Mouse (Mus musculus): Measurements from ENCODE around the gene Tfdp1. TPM values are rescaled to one million over a fixed set of nuclear protein-coding genes. Genes with fewer than 3 reads are reported as not detected.

Gene Tfdp1
- polyA plus RNA-seq, 1 experiment from 2014 or later: 81.5 TPM

- peaks cover 51% of the 10 kb centered on the region for H3K4me1 ChIP-seq
- H3K9ac ChIP-seq: 0 out of 2 replicates have a peak overlapping the region, but pooled peaks have one; percentile 24
- H3K27ac ChIP-seq (replicated peaks): no peak overlapping the region
- peaks cover 99% of the 10 kb centered on the region for H3K36me3 ChIP-seq
- no peak for ATAC-seq (ENCODE audit: extremely low read depth, insufficient number of reproducible peaks, low FRiP score, low TSS enrichment)
- no peak overlapping the region for H3K4me2 ChIP-seq
- H3K9me3 ChIP-seq: no peaks in the 10 kb centered on the region
- WGBS: 67% methylated on average over 9 of the region's 9 CpGs
- no peak overlapping the region for H3K4me3 ChIP-seq
- H3K27me3 ChIP-seq (replicated peaks): no peaks in the 10 kb centered on the region
Observed at GRCm38 (mm10) chr8:13353155-13353833, 14.7 kb downstream of the Tfdp1 start.

- Histone ChIP-seq H3K9me3 (no peaks in the 10 kb centered on the region), H3K27me3 (replicated peaks) (no peaks in the 10 kb centered on the region), H3K27ac (replicated peaks) (no peak overlapping the region), H3K4me1 (peaks cover 51% of the 10 kb centered on the region), H3K9ac (no peak overlapping the region), H3K4me3 (no peak overlapping the region), H3K36me3 (peaks cover 99% of the 10 kb centered on the region), H3K4me2 (no peak overlapping the region)
- ATAC-seq (ENCODE audit: extremely low read depth, insufficient number of reproducible peaks, low FRiP score, low TSS enrichment): no peak
- 81% methylated on average over 4 of the region's 4 CpGs for WGBS
Observed at GRCm38 (mm10) chr8:13353883-13354282, 15.3 kb downstream of the Tfdp1 start.

- Histone ChIP-seq H3K4me1 (peaks cover 31% of the 10 kb centered on the region), H3K27ac (replicated peaks) (no peak overlapping the region), H3K27me3 (replicated peaks) (no peaks in the 10 kb centered on the region), H3K9ac (no peak overlapping the region), H3K9me3 (no peaks in the 10 kb centered on the region), H3K36me3 (peaks cover 99% of the 10 kb centered on the region), H3K4me2 (no peak overlapping the region), H3K4me3 (no peak overlapping the region)
- whole genome bisulfite sequencing: 83% methylated on average over 6 of the region's 6 CpGs
- no peak for ATAC-seq (ENCODE audit: extremely low read depth, insufficient number of reproducible peaks, low FRiP score, low TSS enrichment)
Observed at GRCm38 (mm10) chr8:13356221-13356620, 17.7 kb downstream of the Tfdp1 start.

DNA sequence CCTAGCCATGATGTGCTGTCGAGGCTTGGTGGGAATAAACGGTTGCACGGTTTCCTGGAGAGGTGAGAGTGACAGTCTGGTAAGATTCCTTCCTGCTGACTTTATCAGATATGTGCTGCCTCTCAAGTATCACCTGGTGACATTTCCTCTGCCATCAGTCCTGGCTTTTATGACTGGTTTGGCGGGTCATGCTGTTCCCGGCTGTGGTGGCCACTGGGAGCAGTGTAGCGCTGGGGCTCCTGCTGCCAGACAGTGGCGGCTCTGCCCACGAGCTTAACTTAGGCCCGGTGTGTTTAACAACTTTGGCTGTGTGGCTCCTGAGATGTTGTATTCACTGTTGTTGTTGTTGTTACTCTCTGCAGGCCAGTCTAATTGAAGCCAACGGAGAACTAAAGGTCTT lies 18.1 kb downstream of the Tfdp1 start:
- no peak for ATAC-seq (ENCODE audit: extremely low read depth, insufficient number of reproducible peaks, low FRiP score, low TSS enrichment)
- WGBS: 73% methylated on average over 10 of the region's 10 CpGs

DNA sequence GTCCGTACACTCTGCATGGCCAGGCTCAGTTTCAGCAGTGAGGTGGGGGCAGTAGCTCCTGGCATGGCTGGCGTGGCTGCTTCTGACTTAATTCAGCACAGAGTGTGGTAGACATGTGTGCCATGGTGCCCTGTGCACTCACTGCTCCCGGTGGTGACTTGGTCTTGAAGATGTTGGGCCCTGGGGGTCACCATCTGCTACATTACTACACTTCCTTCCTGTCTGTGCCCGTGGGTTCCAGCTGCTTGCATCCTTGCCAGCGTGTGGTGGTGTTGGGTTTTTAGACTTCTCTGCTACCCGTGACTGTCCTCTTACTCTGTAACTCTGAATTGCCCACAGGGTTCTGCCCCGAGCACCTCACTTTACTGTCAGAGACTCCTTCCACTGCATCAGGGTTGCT lies 21.7 kb downstream of the Tfdp1 start:
- H3K9ac ChIP-seq: no peak overlapping the region
- no peak overlapping the region for H3K4me3 ChIP-seq
- WGBS: 91% methylated on average over 7 of the region's 7 CpGs
- ATAC-seq (ENCODE audit: extremely low read depth, insufficient number of reproducible peaks, low FRiP score, low TSS enrichment): no peak
- H3K36me3 ChIP-seq: peaks cover 100% of the 10 kb centered on the region
- H3K9me3 ChIP-seq: no peaks in the 10 kb centered on the region
- no peak overlapping the region for H3K27ac ChIP-seq (replicated peaks)
- H3K27me3 ChIP-seq (replicated peaks): no peaks in the 10 kb centered on the region
- H3K4me1 ChIP-seq: peaks cover under 1% of the 10 kb centered on the region; the same call in 1 of the 2 replicates
- H3K4me2 ChIP-seq: no peak overlapping the region

More for the DNA sequence above, 18.1 kb downstream of the Tfdp1 start:
- Histone ChIP-seq H3K4me3 (no peak overlapping the region), H3K9ac (no peak overlapping the region), H3K4me1 (peaks cover 27% of the 10 kb centered on the region), H3K4me2 (no peak overlapping the region), H3K36me3 (peaks cover 99% of the 10 kb centered on the region), H3K9me3 (no peaks in the 10 kb centered on the region), H3K27ac (replicated peaks) (no peak overlapping the region), H3K27me3 (replicated peaks) (no peaks in the 10 kb centered on the region)

GRCm38 (mm10) chr8:13361865-13362264 lies 23.3 kb downstream of the Tfdp1 start:
- H3K9me3 ChIP-seq: no peaks in the 10 kb centered on the region
- WGBS: 95% methylated on average over 6 of the region's 6 CpGs
- no peaks in the 10 kb centered on the region for H3K4me1 ChIP-seq
- ATAC-seq (ENCODE audit: extremely low read depth, insufficient number of reproducible peaks, low FRiP score, low TSS enrichment): no peak
- no peak overlapping the region for H3K9ac ChIP-seq
- H3K4me3 ChIP-seq: no peak overlapping the region
- no peak overlapping the region for H3K4me2 ChIP-seq
- no peak overlapping the region for H3K27ac ChIP-seq (replicated peaks)
- H3K27me3 ChIP-seq (replicated peaks): no peaks in the 10 kb centered on the region
- peaks cover 100% of the 10 kb centered on the region for H3K36me3 ChIP-seq

DNA sequence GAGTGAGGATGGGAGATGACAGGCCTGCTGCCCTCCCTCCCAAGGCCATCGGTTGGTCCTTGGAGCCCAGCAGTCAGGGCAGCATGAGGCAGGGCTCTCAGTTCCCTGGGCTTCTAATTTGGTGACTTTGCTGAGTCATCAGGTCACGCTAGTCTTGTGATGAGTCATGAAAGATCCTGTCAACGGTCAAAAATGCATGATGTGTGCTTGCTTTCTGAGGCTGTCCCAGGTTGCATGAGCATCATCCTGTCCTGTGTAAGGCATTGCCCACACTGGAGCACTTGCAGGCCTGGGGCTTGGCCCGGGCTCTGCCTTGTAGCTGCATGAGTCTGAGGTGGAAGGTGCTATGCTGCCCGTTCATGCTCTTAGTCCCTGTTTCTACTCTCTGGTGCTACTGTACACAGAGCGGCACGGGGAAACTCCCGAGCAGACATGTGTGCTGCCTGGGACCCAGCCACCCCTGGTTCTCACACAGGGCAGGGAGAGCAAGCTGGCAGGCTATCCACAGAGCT lies 34.7 kb downstream of the Tfdp1 start:
- Histone ChIP-seq H3K27me3 (replicated peaks) (no peaks in the 10 kb centered on the region), H3K9ac (no peak overlapping the region), H3K4me2 (no peak overlapping the region), H3K36me3 (peaks cover 94% of the 10 kb centered on the region), H3K4me1 (no peaks in the 10 kb centered on the region), H3K27ac (replicated peaks) (no peak overlapping the region), H3K4me3 (no peak overlapping the region), H3K9me3 (no peaks in the 10 kb centered on the region)
- 69% methylated on average over 8 of the region's 8 CpGs for WGBS
- peak; percentile 44; the same call in 1 of the 2 replicates for ATAC-seq (ENCODE audit: extremely low read depth, insufficient number of reproducible peaks, low FRiP score, low TSS enrichment)

- H3K9me3 ChIP-seq: no peaks in the 10 kb centered on the region
- no peaks in the 10 kb centered on the region for H3K4me1 ChIP-seq
- ATAC-seq (ENCODE audit: extremely low read depth, insufficient number of reproducible peaks, low FRiP score, low TSS enrichment): no peak
- no peak overlapping the region for H3K9ac ChIP-seq
- peaks cover 40% of the 10 kb centered on the region for H3K36me3 ChIP-seq
- H3K4me3 ChIP-seq: no peak overlapping the region
- H3K4me2 ChIP-seq: no peak overlapping the region
- no peaks in the 10 kb centered on the region for H3K27me3 ChIP-seq (replicated peaks)
- 57% methylated on average over 7 of the region's 7 CpGs for WGBS
- no peak overlapping the region for H3K27ac ChIP-seq (replicated peaks)
Observed at GRCm38 (mm10) chr8:13381630-13382029, 43.1 kb downstream of the Tfdp1 start.

DNA sequence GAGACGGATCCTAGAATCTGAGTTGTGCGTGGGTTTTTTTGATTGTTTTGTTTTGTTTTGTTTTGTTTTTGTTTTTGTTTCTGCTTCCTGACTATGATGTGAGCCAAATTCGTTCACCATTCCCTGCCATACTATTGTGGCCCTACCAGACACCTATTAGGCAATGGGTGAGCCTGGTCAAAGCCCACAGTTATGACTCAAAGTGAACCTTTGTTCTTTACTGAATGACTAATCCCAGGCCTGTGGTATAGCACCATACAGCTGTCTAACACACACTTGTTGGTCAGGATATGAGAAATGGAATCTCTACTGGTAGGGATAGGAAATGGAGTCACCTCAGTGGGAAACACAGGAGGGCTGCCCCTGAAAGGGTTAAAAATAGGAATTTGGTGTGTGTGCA lies 44.0 kb downstream of the Tfdp1 start:
- Histone ChIP-seq H3K27ac (replicated peaks) (no peak overlapping the region), H3K4me3 (no peak overlapping the region), H3K9me3 (no peaks in the 10 kb centered on the region), H3K27me3 (replicated peaks) (no peaks in the 10 kb centered on the region), H3K36me3 (peaks cover 31% of the 10 kb centered on the region), H3K4me1 (no peaks in the 10 kb centered on the region), H3K9ac (no peak overlapping the region), H3K4me2 (no peak overlapping the region)
- WGBS: 89% methylated on average over 3 of the region's 3 CpGs
- ATAC-seq (ENCODE audit: extremely low read depth, insufficient number of reproducible peaks, low FRiP score, low TSS enrichment): no peak

GRCm38 (mm10) chr8:13382999-13383398 lies 44.4 kb downstream of the Tfdp1 start:
- no peak overlapping the region for H3K9ac ChIP-seq
- 90% methylated on average over 4 of the region's 4 CpGs for WGBS
- H3K27me3 ChIP-seq (replicated peaks): no peaks in the 10 kb centered on the region
- H3K4me2 ChIP-seq: no peak overlapping the region
- no peak for ATAC-seq (ENCODE audit: extremely low read depth, insufficient number of reproducible peaks, low FRiP score, low TSS enrichment)
- no peak overlapping the region for H3K4me3 ChIP-seq
- peaks cover 28% of the 10 kb centered on the region for H3K36me3 ChIP-seq
- no peaks in the 10 kb centered on the region for H3K4me1 ChIP-seq
- H3K9me3 ChIP-seq: no peaks in the 10 kb centered on the region
- H3K27ac ChIP-seq (replicated peaks): no peak overlapping the region

DNA sequence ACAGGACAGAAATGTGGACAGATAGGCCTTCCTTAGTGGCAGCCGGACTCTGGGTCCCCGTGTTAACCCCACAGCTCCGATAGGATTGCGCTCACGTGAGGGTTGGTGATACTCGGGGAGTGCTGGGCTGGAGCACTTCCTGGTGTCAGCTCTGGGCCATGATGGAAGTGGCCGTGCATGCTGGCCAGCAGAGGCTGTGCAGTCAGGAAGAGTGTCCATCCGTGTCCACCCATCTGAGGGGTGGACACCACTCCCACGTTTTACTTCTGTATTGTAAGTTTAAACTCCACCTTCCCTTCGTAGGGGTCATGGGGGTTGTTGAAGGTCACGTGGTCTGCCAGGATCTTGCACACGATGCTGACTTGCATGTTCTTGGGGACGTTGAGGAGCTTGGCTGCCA lies 47.8 kb downstream of the Tfdp1 start:
- WGBS: 75% methylated on average over 13 of the region's 13 CpGs
- Histone ChIP-seq H3K36me3 (no peaks in the 10 kb centered on the region), H3K4me2 (no peak overlapping the region), H3K27me3 (replicated peaks) (no peaks in the 10 kb centered on the region), H3K9me3 (no peaks in the 10 kb centered on the region), H3K27ac (replicated peaks) (no peak overlapping the region), H3K4me3 (no peak overlapping the region), H3K4me1 (no peaks in the 10 kb centered on the region), H3K9ac (no peak overlapping the region)
- ATAC-seq (ENCODE audit: extremely low read depth, insufficient number of reproducible peaks, low FRiP score, low TSS enrichment): no peak

GRCm38 (mm10) chr8:13387728-13388127 lies 49.2 kb downstream of the Tfdp1 start:
- Histone ChIP-seq H3K4me1 (no peaks in the 10 kb centered on the region), H3K4me2 (no peak overlapping the region), H3K36me3 (no peaks in the 10 kb centered on the region), H3K9ac (no peak overlapping the region), H3K4me3 (no peak overlapping the region), H3K9me3 (no peaks in the 10 kb centered on the region), H3K27ac (replicated peaks) (no peak overlapping the region), H3K27me3 (replicated peaks) (no peaks in the 10 kb centered on the region)
- ATAC-seq (ENCODE audit: extremely low read depth, insufficient number of reproducible peaks, low FRiP score, low TSS enrichment): no peak
- WGBS: 82% methylated on average over 8 of the region's 8 CpGs
